In the genomic region with DNA sequence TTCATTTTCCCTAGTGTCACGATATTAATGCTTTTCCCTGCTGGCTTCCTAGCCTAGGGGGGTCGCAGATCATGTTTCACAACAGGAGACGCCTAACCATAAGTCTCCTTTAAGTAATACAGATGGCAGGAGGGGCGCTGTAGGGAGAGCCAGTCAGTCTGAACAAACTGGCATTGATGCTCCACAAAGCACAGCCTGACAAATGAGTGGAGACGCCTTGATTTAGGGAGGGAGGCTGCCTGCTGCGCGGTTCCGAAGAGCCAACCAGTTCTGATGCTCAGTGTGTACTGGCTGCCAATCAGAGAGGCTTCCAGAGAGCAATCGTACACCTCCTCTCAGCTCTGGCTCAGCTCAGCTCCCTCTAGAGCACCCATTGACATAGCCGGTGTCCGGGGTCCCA, we compare ENCODE assay signal across 9 mouse cellular contexts.
DNase-seq lines count a peak whose midpoint lies in the region; ATAC-seq lines count a peak whose summit lies in the region.
"Had no signal": no experiment of that assay in that cellular context is flagged by ENCODE, and none has a peak within 500 bp of the region (broad histone marks: within the 10 kb centered on the region; RNA-seq: fewer than 3 reads in every experiment).

No protein-coding gene starts in this region.

- ATAC-seq in neural tube, embryonic 11.5 days (ENCODE audit: insufficient read depth, low FRiP score, low TSS enrichment) = peak; percentile 73; the same call in 1 of the 2 replicates
- no peak for ATAC-seq in monocyte, adult 5-6 weeks (replicated peaks; ENCODE audit: insufficient number of reproducible peaks, low FRiP score, low TSS enrichment, poor library complexity, severe bottlenecking)

- H3K4me2 ChIP-seq in neural tube, embryonic 11.5 days (ENCODE audit: low read depth) = no peak overlapping the region
- H3K4me2 ChIP-seq: liver, embryonic 15.5 days; stomach, embryonic 15.5 days had no signal

- no peak overlapping the region for H3K9ac ChIP-seq in neural tube, embryonic 11.5 days (ENCODE audit: low read length)
- H3K9ac ChIP-seq: liver, embryonic 15.5 days; stomach, embryonic 15.5 days had no signal

- H3K36me3 ChIP-seq in neural tube, embryonic 11.5 days (ENCODE audit: control insufficient read depth, insufficient read depth, low read length) = no peaks in the 10 kb centered on the region
- H3K36me3 ChIP-seq: liver, embryonic 15.5 days; stomach, embryonic 15.5 days had no signal

- H3K4me1 ChIP-seq in neural tube, embryonic 11.5 days (ENCODE audit: control insufficient read depth, insufficient read depth, low read length) = peaks cover 10% of the 10 kb centered on the region
- H3K4me1 ChIP-seq: liver, embryonic 15.5 days; stomach, embryonic 15.5 days had no signal

- no peak overlapping the region for H3K4me3 ChIP-seq in neural tube, embryonic 11.5 days (ENCODE audit: low read depth, low read length)
- H3K4me3 ChIP-seq: liver, embryonic 15.5 days; stomach, embryonic 15.5 days had no signal

- H3K9me3 ChIP-seq in neural tube, embryonic 11.5 days (ENCODE audit: control insufficient read depth, low read length) = no peaks in the 10 kb centered on the region
- H3K9me3 ChIP-seq: liver, embryonic 15.5 days; stomach, embryonic 15.5 days had no signal

- no peaks in the 10 kb centered on the region for H3K27me3 ChIP-seq in neural tube, embryonic 11.5 days (ENCODE audit: control insufficient read depth, insufficient read depth, low read length)
- H3K27me3 ChIP-seq: liver, embryonic 15.5 days; stomach, embryonic 15.5 days had no signal

- WGBS in neural tube, embryonic 11.5 days = 11% methylated on average over 11 of the region's 11 CpGs

- peak; percentile 71 for DNase-seq in cerebellum, adult 11 months
- DNase-seq in cerebellum, postnatal 36 days = peak; percentile 76
- DNase-seq in layer of hippocampus, adult 18-20 months (ENCODE audit: low spot score in 2 of 2) = peak; percentile 7 to 55
- peak; percentile 49 for DNase-seq in neural tube, embryonic 11.5 days (ENCODE audit: low spot score)
- no peak for DNase-seq in ovary, postnatal 10 days (ENCODE audit: low spot score)
- DNase-seq in thymus, postnatal 0 days (ENCODE audit: low spot score) = no peak

- H3K27ac ChIP-seq in neural tube, embryonic 11.5 days (ENCODE audit: low read depth, low read length) = peak overlapping the region; percentile 50; the same call in 1 of the 2 replicates
- H3K27ac ChIP-seq: liver, embryonic 15.5 days; stomach, embryonic 15.5 days had no signal

Comparison
In these comparisons a context has a peak if more than half of its experiments do, and no peak if none do; other contexts are left out.
1. DNase-seq: peak in cerebellum, adult 11 months (single experiment), cerebellum, postnatal 36 days (2 of 2), layer of hippocampus, adult 18-20 months (2 of 2) and neural tube, embryonic 11.5 days (single experiment); none in ovary, postnatal 10 days (single experiment) and thymus, postnatal 0 days (single experiment).